Mouse (Mus musculus) CH12.LX (cell line): ENCODE data around the gene Lamc3. TPM values are rescaled to one million over a fixed set of nuclear protein-coding genes. Genes with fewer than 3 reads are reported as not detected.

Source experiments
- DNase-seq: peaks from one replicate; pipeline ENCODE4 v3.0.0-alpha.2; 2013; ENCODE audit errors: extremely low read depth
- H3K27ac ChIP-seq: 2 replicates; pipeline ENCODE4 v1.5.1; 2012; ENCODE audit warnings: low read depth, mild to moderate bottlenecking, control low read depth, moderate library complexity; ENCODE audit not compliant: insufficient read depth
- H3K27me3 ChIP-seq: replicated peaks from 2 replicates; pipeline ENCODE3; 2012; ENCODE audit warnings: inconsistent platforms
- H3K36me3 ChIP-seq, 2 experiments: replicated peaks in 1 of 2; 2 replicates each; pipeline versions ENCODE3 to v1.6.1; 2012; ENCODE audit warnings: inconsistent platforms in 1 of 2, low read length in 1 of 2, mild to moderate bottlenecking in 1 of 2, mixed read lengths in 1 of 2, moderate library complexity in 1 of 2; ENCODE audit not compliant: control insufficient read depth in 1 of 2, insufficient read depth in 1 of 2
- H3K4me1 ChIP-seq, 2 experiments: 2 replicates each; pipeline ENCODE4 v1.6.1; 2012; ENCODE audit warnings: inconsistent platforms in 1 of 2, moderate library complexity in 1 of 2; ENCODE audit not compliant: insufficient read depth in 2 of 2, control insufficient read depth in 1 of 2
- H3K4me2 ChIP-seq: 2 replicates; pipeline ENCODE4 v1.6.1; 2012; ENCODE audit warnings: low read depth, mild to moderate bottlenecking, control low read depth; ENCODE audit not compliant: poor library complexity, insufficient read depth, severe bottlenecking
- H3K4me3 ChIP-seq, 3 experiments: fragments of 150-350 bp in 1 of 3; sonication (generic) in 1 of 3; replicated peaks in 1 of 3; 2 replicates each; pipeline versions ENCODE3 to v1.5.1; 2011 to 2012; ENCODE audit warnings: low read depth in 2 of 3, low read length in 2 of 3, mild to moderate bottlenecking in 2 of 3, moderate library complexity in 2 of 3, control low read depth in 1 of 3, improper control_type of control experiment in 1 of 3, inconsistent platforms in 1 of 3, mixed read lengths in 1 of 3; ENCODE audit not compliant: poor library complexity in 1 of 3
- H3K79me2 ChIP-seq: replicated peaks from 2 replicates; pipeline ENCODE4 v1.6.1; 2012; ENCODE audit warnings: mild to moderate bottlenecking, moderate library complexity; ENCODE audit not compliant: control insufficient read depth, poor library complexity, insufficient read depth, severe bottlenecking; ENCODE audit errors: extremely low read depth
- H3K9ac ChIP-seq: 2 replicates; pipeline ENCODE4 v1.6.1; 2012; ENCODE audit warnings: low read depth, mild to moderate bottlenecking, control low read depth, moderate library complexity; ENCODE audit not compliant: insufficient read depth
- H3K9me3 ChIP-seq: replicated peaks from 2 replicates; pipeline ENCODE3; 2012; ENCODE audit warnings: low read length, inconsistent platforms, mixed read lengths
- BHLHE40 ChIP-seq: IDR thresholded peaks from 2 replicates; pipeline ENCODE4 v1.6.1; 2011; ENCODE audit warnings: mild to moderate bottlenecking, low read depth, low read length, improper control_type of control experiment
- CHD2 ChIP-seq: IDR thresholded peaks from 2 replicates; pipeline ENCODE4 v1.6.1; 2011; ENCODE audit warnings: low read length, improper control_type of control experiment
- ELF1 ChIP-seq: IDR thresholded peaks from 2 replicates; pipeline ENCODE4 v1.6.1; 2014; ENCODE audit warnings: low read depth, mild to moderate bottlenecking, inconsistent platforms, low read length, improper control_type of control experiment
- EP300 ChIP-seq: IDR thresholded peaks from 2 replicates; pipeline ENCODE4 v1.6.1; 2011; ENCODE audit warnings: low read length, improper control_type of control experiment
- ETS1 ChIP-seq: conservative IDR thresholded peaks from 2 replicates; pipeline ENCODE4 v1.6.1; 2012; ENCODE audit warnings: low read depth, mild to moderate bottlenecking, inconsistent platforms, low read length, improper control_type of control experiment, moderate library complexity
- GABPA ChIP-seq: IDR thresholded peaks from 2 replicates; pipeline ENCODE4 v1.6.1; 2012; ENCODE audit warnings: low read depth, low read length, improper control_type of control experiment, inconsistent platforms; ENCODE audit not compliant: insufficient replicate concordance
- HCFC1 ChIP-seq: IDR thresholded peaks from 2 replicates; pipeline ENCODE4 v1.6.1; 2012; ENCODE audit warnings: low read depth, mild to moderate bottlenecking, inconsistent platforms, low read length, improper control_type of control experiment
- IRF4 ChIP-seq: IDR thresholded peaks from 2 replicates; pipeline ENCODE4 v1.6.1; 2014; ENCODE audit warnings: low read depth, mild to moderate bottlenecking, inconsistent platforms, low read length, improper control_type of control experiment
- KAT2A ChIP-seq: IDR thresholded peaks from 2 replicates; pipeline ENCODE4 v1.6.1; 2012; ENCODE audit warnings: low read length, improper control_type of control experiment, inconsistent platforms; ENCODE audit not compliant: insufficient replicate concordance
- MAFK ChIP-seq: IDR thresholded peaks from 2 replicates; pipeline ENCODE4 v1.6.1; 2011; ENCODE audit warnings: low read length, improper control_type of control experiment; ENCODE audit not compliant: insufficient replicate concordance
- MAX ChIP-seq: IDR thresholded peaks from 2 replicates; pipeline ENCODE4 v1.6.1; 2011; ENCODE audit warnings: low read length, improper control_type of control experiment
- MEF2A ChIP-seq: IDR thresholded peaks from 2 replicates; pipeline ENCODE4 v1.6.1; 2014; ENCODE audit warnings: low read depth, mild to moderate bottlenecking, inconsistent platforms, low read length, improper control_type of control experiment, borderline replicate concordance
- MXI1 ChIP-seq: IDR thresholded peaks from 2 replicates; pipeline ENCODE4 v1.6.1; 2011; ENCODE audit warnings: mild to moderate bottlenecking, low read depth, low read length, improper control_type of control experiment
- MYC ChIP-seq: IDR thresholded peaks from 2 replicates; pipeline ENCODE4 v1.6.1; 2011; ENCODE audit warnings: low read depth, mild to moderate bottlenecking, improper control_type of control experiment, low read length
- NRF1 ChIP-seq: IDR thresholded peaks from 2 replicates; pipeline ENCODE4 v1.6.1; 2014; ENCODE audit warnings: low read depth, mild to moderate bottlenecking, inconsistent platforms, low read length, improper control_type of control experiment, moderate library complexity
- POLR2A ChIP-seq: IDR thresholded peaks from 2 replicates; pipeline ENCODE4 v1.6.1; 2011; ENCODE audit warnings: low read depth, mild to moderate bottlenecking, improper control_type of control experiment, low read length
- SIN3A ChIP-seq: IDR thresholded peaks from 2 replicates; pipeline ENCODE4 v1.6.1; 2012; ENCODE audit warnings: low read length, improper control_type of control experiment, inconsistent platforms
- TCF12 ChIP-seq: IDR thresholded peaks from 2 replicates; pipeline ENCODE4 v1.6.1; 2014; ENCODE audit warnings: low read depth, mild to moderate bottlenecking, inconsistent platforms, low read length, improper control_type of control experiment
- UBTF ChIP-seq: IDR thresholded peaks from 2 replicates; pipeline ENCODE4 v1.6.1; 2012; ENCODE audit warnings: low read depth, mild to moderate bottlenecking, inconsistent platforms, low read length, improper control_type of control experiment, moderate library complexity
- USF2 ChIP-seq: conservative IDR thresholded peaks from 2 replicates; pipeline ENCODE4 v1.6.1; 2011; ENCODE audit warnings: low read depth, low read length, improper control_type of control experiment
- ZC3H11A ChIP-seq: IDR thresholded peaks from 2 replicates; pipeline ENCODE4 v1.6.1; 2012; ENCODE audit warnings: low read depth, mild to moderate bottlenecking, inconsistent platforms, low read length, improper control_type of control experiment
- ZKSCAN1 ChIP-seq: IDR thresholded peaks from 2 replicates; pipeline ENCODE4 v1.6.1; 2012; ENCODE audit warnings: low read depth, inconsistent platforms, low read length, improper control_type of control experiment, borderline replicate concordance
- ZMIZ1 ChIP-seq: IDR thresholded peaks from 2 replicates; pipeline ENCODE4 v1.6.1; 2012; ENCODE audit warnings: low read depth, mild to moderate bottlenecking, inconsistent platforms, low read length, improper control_type of control experiment
- dilution Hi-C: fragments of 300-500 bp; cut with MboI; formaldehyde crosslinking; loops from 2 replicates; pipeline ENCODE4 v1.14.3; 2020; ENCODE audit warnings: low sequenced_read_pairs; ENCODE audit not compliant: extremely low pct_unique_long_range_greater_than_20kb, extremely low pct_ligation_motif_present
- in situ Hi-C: fragments of 300-500 bp; cut with MboI; formaldehyde crosslinking; loops from 3 replicates; pipeline ENCODE4 v1.14.3; 2019; ENCODE audit warnings: low sequenced_read_pairs, low pct_ligation_motif_present, low pct_unique_long_range_greater_than_20kb, mixed read lengths
- polyA plus RNA-seq: library from polyadenylated mRNA; unstranded; fragments of >175 nt; gene quantifications from 2 replicates; pipeline ENCODE4 v1.2.1, GENCODE M21; 2012; ENCODE audit warnings: low read depth; ENCODE audit not compliant: insufficient read length
- total RNA-seq, 2 experiments: library from RNA; depleted of rRNA; stranded (reverse); fragments of 300-350 nt in 1 of 2; fragments of >200 nt in 1 of 2; gene quantifications; 2 replicates each; pipeline ENCODE4 v1.2.3; 2012 to 2014

Lamc3 gene
- total and polyA plus RNA-seq, 3 experiments: not detected

GRCm38 (mm10) chr2:31952725-31953124 is 65.6 kb downstream of the Lamc3 start:
- Histone ChIP-seq H3K4me1 (peaks cover 5 to 6% of the 10 kb centered on the region in 2 experiments; a peak in 3 of 4 replicates), H3K27me3 (peaks cover 93% of the 10 kb centered on the region)
- dilution Hi-C loops: no loop called here

GRCm38 (mm10) chr2:31953687-31954086 is 66.6 kb downstream of the Lamc3 start:
- Histone ChIP-seq H3K9ac (no peak overlapping the region), H3K27ac (no peak overlapping the region), H3K9me3 (no peaks in the 10 kb centered on the region), H3K79me2 (no peaks in the 10 kb centered on the region), H3K4me3 (no peak overlapping the region), H3K27me3 (peaks cover 92% of the 10 kb centered on the region), H3K4me2 (no peak overlapping the region), H3K36me3 (no peaks in the 10 kb centered on the region), H3K4me1 (peaks cover 5 to 6% of the 10 kb centered on the region in 2 experiments; a peak in 3 of 4 replicates)
- dilution Hi-C loops (no loop called here), in situ Hi-C loops (no loop called here)
- no peak for DNase-seq
- no peak for TF ChIP-seq EP300
- TF ChIP-seq MAFK: no peak
- no peak for TF ChIP-seq HCFC1
- TF ChIP-seq BHLHE40: no peak
- no peak for TF ChIP-seq POLR2A
- no peak for TF ChIP-seq CHD2
- no peak for TF ChIP-seq SIN3A
- no peak for TF ChIP-seq KAT2A
- TF ChIP-seq UBTF: no peak
- no peak for TF ChIP-seq ZC3H11A
- no peak for TF ChIP-seq MXI1
- TF ChIP-seq ZMIZ1: no peak
- no peak for TF ChIP-seq IRF4
- TF ChIP-seq MAX: no peak
- no peak for TF ChIP-seq ELF1

More at GRCm38 (mm10) chr2:31952725-31953124, 65.6 kb downstream of the Lamc3 start:
- Histone ChIP-seq H3K27ac (no peak overlapping the region), H3K79me2 (no peaks in the 10 kb centered on the region), H3K4me3 (no peak overlapping the region), H3K4me2 (no peak overlapping the region), H3K36me3 (no peaks in the 10 kb centered on the region), H3K9me3 (no peaks in the 10 kb centered on the region), H3K9ac (no peak overlapping the region)
- TF ChIP-seq NRF1 (no peak), KAT2A (no peak)
- DNase-seq: no peak
- in situ Hi-C loops: no loop called here

DNA sequence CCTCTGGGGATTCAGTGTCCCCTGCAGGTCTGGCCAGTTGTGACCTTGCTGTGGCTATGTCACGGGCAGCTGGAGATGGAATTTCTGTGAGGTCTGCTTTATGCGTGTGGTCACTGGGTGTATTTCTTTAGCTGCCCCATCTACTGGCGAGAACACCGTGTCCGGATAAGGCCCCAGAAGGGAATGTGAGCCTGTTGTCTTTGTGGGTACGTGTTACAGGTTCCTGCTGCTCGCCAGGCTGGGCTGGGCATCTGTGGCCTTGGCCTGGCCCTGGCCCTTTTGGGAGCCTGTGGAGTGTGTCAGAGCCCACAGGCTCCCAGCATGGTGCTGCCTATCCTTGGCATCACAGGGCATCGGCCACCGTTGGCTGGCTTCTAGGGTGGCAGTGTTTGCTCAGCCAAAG is 67.7 kb downstream of the Lamc3 start:
- Histone ChIP-seq H3K4me2 (no peak overlapping the region), H3K9me3 (no peaks in the 10 kb centered on the region), H3K9ac (no peak overlapping the region), H3K79me2 (no peaks in the 10 kb centered on the region), H3K27ac (no peak overlapping the region), H3K36me3 (no peaks in the 10 kb centered on the region), H3K27me3 (peaks cover 92% of the 10 kb centered on the region), H3K4me1 (peaks cover 5 to 6% of the 10 kb centered on the region in 2 experiments; a peak in 3 of 4 replicates), H3K4me3 (no peak overlapping the region)
- DNase-seq: no peak
- dilution Hi-C loops: no loop called here
- in situ Hi-C loops: no loop called here
- TF ChIP-seq GABPA (no peak), USF2 (no peak), SIN3A (no peak), TCF12 (no peak), KAT2A (no peak), ETS1 (no peak), MYC (no peak), MEF2A (no peak), NRF1 (no peak), ZKSCAN1 (no peak)
